Mouse (Mus musculus): ENCODE data around the gene Hist1h3a.
"Not testable (repeated sequence)": the region's sequence is repeated elsewhere in the genome, so short reads cannot be mapped to it uniquely, and the experiment has no call there.

The Hist1h3a gene

GRCm38 (mm10) chr13:23763242-23763585 lies 1.0 kb upstream of the Hist1h3a start:
- TF ChIP-seq GATA4 (IDR thresholded peaks at IDR 0.05; ENCODE audit: insufficient replicate concordance, low read length): no peak

GRCm38 (mm10) chr13:23760972-23761864 lies 968 bp downstream of the Hist1h3a start, which contains the start of gene Hist1h4a:
Hist1h4a (minus strand) TSS chr13:23761230.
- TF ChIP-seq GATA4 (IDR thresholded peaks at IDR 0.05; ENCODE audit: insufficient replicate concordance, low read length): no peak

DNA sequence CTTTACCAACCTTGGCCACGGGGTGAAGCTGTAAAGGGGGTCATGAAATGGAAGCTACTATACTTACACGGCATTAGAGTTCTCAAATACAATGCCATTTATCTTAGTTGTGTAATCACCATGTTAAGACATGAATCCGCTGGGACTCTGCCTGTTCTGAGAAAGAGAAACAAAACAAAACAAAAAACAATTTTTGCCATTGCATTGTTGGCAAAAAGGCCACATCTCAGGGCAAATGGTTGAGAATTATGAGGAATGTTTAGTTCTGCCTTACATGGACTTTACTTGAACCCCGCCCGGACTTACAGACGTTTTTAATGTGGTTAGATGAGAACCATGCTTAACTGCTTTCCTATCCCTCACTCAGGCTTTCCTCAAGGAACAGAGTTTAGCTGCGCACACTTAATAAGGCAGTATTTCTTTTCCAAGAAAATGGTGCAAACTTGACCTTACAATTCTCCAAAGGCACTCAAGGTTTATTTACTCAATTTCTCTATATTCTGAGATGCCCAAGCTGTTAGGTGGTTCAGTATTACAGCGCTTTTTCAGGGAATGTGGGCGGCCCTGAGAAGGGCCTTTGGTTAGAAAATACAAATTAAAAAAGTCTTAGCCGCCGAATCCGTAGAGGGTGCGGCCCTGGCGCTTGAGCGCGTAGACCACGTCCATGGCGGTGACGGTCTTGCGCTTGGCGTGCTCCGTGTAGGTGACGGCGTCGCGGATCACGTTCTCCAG lies 1.8 kb downstream of the Hist1h3a start:
- TF ChIP-seq GATA4 (IDR thresholded peaks at IDR 0.05; ENCODE audit: insufficient replicate concordance, low read length): no peak

DNA sequence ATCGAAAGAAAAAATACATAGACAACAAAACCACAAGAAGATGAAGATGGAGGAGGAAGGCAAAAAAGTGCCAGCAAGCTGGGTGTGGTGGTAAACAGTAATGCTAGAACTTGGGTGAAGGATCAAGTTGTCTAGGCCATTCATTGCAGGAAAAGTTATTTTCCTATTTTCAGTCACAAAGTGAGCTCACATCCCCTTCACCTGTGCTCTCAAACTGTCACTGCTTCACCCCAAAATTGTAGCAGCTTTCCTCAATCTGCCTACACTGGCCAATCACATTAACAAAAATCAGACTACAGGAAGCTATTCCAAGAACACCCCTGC lies 2.3 kb downstream of the Hist1h3a start:
- TF ChIP-seq GATA4 (IDR thresholded peaks at IDR 0.05; ENCODE audit: insufficient replicate concordance, low read length): no peak

DNA sequence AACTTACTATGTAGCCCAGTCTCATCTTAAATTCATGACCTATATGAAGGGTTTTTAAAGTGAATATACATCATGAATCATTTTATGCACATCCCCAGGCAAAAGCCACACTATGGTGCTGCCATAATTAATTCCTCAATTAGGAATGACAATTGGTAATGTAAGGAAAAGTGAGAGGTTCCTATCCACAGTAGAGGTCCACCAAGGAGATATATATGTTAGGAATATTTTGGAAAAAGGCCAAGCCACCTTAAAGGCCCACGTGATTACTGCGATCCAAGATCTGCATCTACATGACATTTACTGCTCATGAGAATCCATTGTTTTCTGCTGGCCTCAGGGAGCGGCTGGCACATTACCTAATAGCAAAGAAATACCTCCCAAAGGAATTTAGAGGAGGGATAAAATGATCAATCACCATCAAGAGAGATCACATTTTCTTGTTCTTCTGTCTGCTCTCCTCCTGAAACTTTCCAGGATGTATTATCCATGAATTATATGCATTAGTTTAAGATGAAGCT lies 2.9 kb downstream of the Hist1h3a start:
- no peak for TF ChIP-seq GATA4 (IDR thresholded peaks at IDR 0.05; ENCODE audit: insufficient replicate concordance, low read length)

DNA sequence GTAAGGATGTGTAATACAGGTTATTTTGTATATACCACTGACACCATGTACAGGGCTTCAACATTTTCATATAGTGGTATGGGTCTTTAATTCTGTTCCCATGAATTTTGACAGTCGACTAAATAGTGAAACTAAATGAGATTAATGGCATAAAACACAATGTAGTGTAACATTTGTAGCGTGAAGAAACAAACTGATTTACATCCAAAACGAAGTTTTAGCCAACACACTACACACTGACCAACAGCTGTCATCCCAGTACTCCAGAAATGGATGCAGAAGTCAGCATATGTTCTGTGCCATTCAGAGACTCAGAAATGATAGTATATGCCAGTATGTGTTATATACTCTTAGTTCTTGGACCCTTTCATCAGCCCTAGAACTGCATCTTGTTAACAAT lies 4.3 kb downstream of the Hist1h3a start:
- TF ChIP-seq GATA4 (IDR thresholded peaks at IDR 0.05; ENCODE audit: insufficient replicate concordance, low read length): no peak

DNA sequence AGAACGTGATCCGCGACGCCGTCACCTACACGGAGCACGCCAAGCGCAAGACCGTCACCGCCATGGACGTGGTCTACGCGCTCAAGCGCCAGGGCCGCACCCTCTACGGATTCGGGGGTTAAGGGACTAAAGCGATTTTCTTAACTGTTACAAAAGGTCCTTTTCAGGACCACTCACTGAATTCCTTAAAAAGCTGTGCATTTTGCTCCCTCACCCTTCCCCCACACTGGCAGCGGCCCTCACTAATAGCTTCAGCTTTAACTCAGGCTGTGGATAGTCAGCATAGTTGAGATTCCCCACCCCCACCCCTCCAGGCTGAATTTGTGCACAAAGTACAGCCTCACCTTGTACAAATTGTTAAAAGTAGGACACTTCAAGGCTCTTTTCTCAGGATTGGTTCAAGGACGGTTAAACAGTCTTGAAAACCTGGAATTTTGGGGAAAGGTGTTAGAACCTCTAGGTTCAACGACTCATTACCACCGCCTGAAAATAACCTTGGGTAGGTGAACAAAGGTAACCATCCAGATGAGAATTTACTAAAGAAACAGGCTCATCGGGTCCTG lies 4.9 kb downstream of the Hist1h3a start:
- TF ChIP-seq GATA4 (IDR thresholded peaks at IDR 0.05; ENCODE audit: insufficient replicate concordance, low read length): no peak

GRCm38 (mm10) chr13:23756790-23757189 lies 5.4 kb downstream of the Hist1h3a start, which contains the start of gene Hist1h4b:
Hist1h4b (plus strand) TSS chr13:23757013.
- TF ChIP-seq GATA4 (IDR thresholded peaks at IDR 0.05; ENCODE audit: insufficient replicate concordance, low read length): no peak

DNA sequence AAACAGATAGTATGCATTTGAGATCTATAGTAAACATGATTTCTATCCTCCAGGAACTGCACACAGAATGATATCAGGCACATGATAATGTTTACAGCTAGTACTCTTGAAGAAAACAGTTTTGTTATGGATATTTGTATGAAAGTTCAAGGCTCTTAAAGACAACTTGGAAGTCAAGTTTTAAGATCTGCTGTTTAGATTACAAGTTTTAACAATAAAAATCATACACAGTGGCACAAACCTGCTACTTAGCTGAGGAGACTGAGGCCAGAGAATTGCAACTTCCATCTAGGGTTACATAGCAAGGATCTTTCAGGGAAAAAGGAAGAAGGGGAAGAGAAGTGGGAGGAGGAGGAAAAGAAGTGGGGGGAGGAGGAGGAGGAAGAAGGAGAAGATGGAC lies 7.2 kb downstream of the Hist1h3a start:
- no peak for TF ChIP-seq GATA4 (IDR thresholded peaks at IDR 0.05; ENCODE audit: insufficient replicate concordance, low read length)

GRCm38 (mm10) chr13:23753314-23754078 lies 8.7 kb downstream of the Hist1h3a start:
- no peak for TF ChIP-seq GATA4 (IDR thresholded peaks at IDR 0.05; ENCODE audit: insufficient replicate concordance, low read length)

- no peak for TF ChIP-seq GATA4 (IDR thresholded peaks at IDR 0.05; ENCODE audit: insufficient replicate concordance, low read length)
Observed at GRCm38 (mm10) chr13:23752742-23753172, 9.4 kb downstream of the Hist1h3a start.

DNA sequence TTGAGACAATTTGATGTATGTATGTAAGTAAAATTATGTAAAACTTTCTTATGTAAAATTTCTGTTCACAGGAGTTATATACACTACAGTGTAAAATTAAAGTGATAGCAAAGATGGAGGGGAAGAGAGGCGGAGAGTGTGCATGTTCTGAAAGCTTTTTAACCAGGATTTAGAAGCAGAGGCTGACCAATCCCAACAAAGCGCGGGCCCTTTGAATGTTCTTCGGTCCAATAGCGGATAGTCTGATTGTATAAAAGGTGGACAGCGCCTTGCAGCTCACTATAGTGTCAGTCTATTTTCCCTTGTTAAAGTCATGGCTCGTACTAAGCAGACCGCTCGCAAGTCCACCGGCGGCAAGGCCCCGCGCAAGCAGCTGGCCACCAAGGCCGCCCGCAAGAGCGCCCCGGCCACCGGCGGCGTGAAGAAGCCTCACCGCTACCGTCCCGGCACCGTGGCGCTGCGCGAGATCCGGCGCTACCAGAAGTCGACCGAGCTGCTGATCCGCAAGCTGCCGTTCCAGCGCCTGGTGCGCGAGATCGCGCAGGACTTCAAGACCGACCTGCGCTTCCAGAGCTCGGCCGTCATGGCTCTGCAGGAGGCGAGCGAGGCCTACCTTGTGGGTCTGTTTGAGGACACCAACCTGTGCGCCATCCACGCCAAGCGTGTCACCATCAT lies 10.0 kb downstream of the Hist1h3a start, which contains the start of gene Hist1h3b:
Hist1h3b (plus strand) TSS at position 201 of the 675 bp plus-strand sequence.
- not testable (repeated sequence) for TF ChIP-seq GATA4 (IDR thresholded peaks at IDR 0.05; ENCODE audit: insufficient replicate concordance, low read length)

DNA sequence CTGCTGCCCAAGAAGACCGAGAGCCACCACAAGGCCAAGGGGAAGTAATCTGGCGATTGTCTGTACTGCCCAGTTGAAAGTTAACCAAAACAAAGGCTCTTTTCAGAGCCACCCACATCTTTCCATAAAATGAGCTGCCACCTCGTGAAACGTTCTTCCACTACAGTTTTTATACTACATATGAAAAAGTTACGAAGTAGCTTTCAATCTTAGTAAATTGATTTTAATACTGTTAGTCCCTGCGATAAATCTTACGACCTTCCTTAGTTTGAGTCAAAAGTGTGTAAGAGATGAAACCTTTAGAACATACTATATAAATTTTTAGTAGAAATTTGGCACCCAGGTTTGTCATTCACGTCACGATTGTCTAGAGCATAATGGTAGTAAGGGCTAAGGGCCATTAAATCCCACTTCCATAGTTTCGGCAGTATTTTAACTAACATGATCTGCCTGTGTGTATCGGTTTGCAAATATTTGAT lies 10.7 kb downstream of the Hist1h3a start:
- no peak for TF ChIP-seq GATA4 (IDR thresholded peaks at IDR 0.05; ENCODE audit: insufficient replicate concordance, low read length)

GRCm38 (mm10) chr13:23750839-23751477 lies 11.2 kb downstream of the Hist1h3a start, which contains the start of gene Hist1h2ab:
Hist1h2ab (plus strand) TSS chr13:23751126.
- TF ChIP-seq GATA4 (IDR thresholded peaks at IDR 0.05; ENCODE audit: insufficient replicate concordance, low read length): not testable (repeated sequence)

Measured in liver, adult (tissue).